Mouse (Mus musculus) heart, embryonic 12.5 days (tissue): Measurements from ENCODE around the gene Stat4. TPM values are rescaled to one million over a fixed set of nuclear protein-coding genes. Genes with fewer than 3 reads are reported as not detected.

Experiments
- ATAC-seq: fragments of 200-750 bp; cut with Nextera tagmentation; 2 replicates; pipeline ENCODE4 v1.8.0; 2017; ENCODE audit warnings: moderate TSS enrichment, moderate library complexity; ENCODE audit not compliant: insufficient number of reproducible peaks, low FRiP score
- H3K27ac ChIP-seq: fragments of 300-500 bp; sonication (generic); 2 replicates; pipeline ENCODE4 v1.5.1; 2016; ENCODE audit warnings: mild to moderate bottlenecking, moderate library complexity; ENCODE audit not compliant: poor library complexity, severe bottlenecking
- H3K27me3 ChIP-seq: fragments of 300-500 bp; sonication (generic); replicated peaks from 2 replicates; pipeline ENCODE4 v1.6.1; 2016; ENCODE audit warnings: mild to moderate bottlenecking, moderate library complexity
- H3K36me3 ChIP-seq: fragments of 300-500 bp; sonication (generic); 2 replicates; pipeline ENCODE4 v1.6.1; 2016; ENCODE audit warnings: mild to moderate bottlenecking, moderate library complexity
- H3K4me1 ChIP-seq: fragments of 300-500 bp; sonication (generic); replicated peaks from 2 replicates; pipeline ENCODE4 v1.6.1; 2016; ENCODE audit warnings: mild to moderate bottlenecking
- H3K4me2 ChIP-seq: fragments of 300-500 bp; sonication (generic); 2 replicates; pipeline ENCODE4 v1.6.1; 2016; ENCODE audit warnings: mild to moderate bottlenecking, moderate library complexity
- H3K4me3 ChIP-seq: fragments of 300-500 bp; sonication (generic); 2 replicates; pipeline ENCODE4 v1.5.1; 2016; ENCODE audit warnings: mild to moderate bottlenecking
- H3K9ac ChIP-seq: fragments of 300-500 bp; sonication (generic); 2 replicates; pipeline ENCODE4 v1.6.1; 2016; ENCODE audit warnings: mild to moderate bottlenecking, moderate library complexity
- H3K9me3 ChIP-seq: fragments of 300-500 bp; sonication (generic); replicated peaks from 2 replicates; pipeline ENCODE4 v1.6.1; 2016; ENCODE audit warnings: mild to moderate bottlenecking, moderate library complexity
- WGBS: fragments of 180-500 bp; shearing (Covaris S2); methylation state at CpG from one replicate; pipeline ENCODE4 v1.1.7; 2016; 5-methylcytosine and 5-hydroxymethylcytosine counted together
- polyA plus RNA-seq: library from polyadenylated mRNA; unstranded; fragments of >200 nt; fragmentation: Nextera tagmentation; extraction: Ambion mirVana; gene quantifications from 2 replicates; pipeline ENCODE4 v1.2.1, GENCODE M21; 2016

The Stat4 gene
- polyA plus RNA-seq, 1 experiment from 2014 or later, result 2.6 TPM

- ATAC-seq, result no peak
- Histone ChIP-seq H3K36me3 (no peaks in the 10 kb centered on the region), H3K4me1 (0 out of 2 replicates have a peak, but pooled peaks cover 2% of the 10 kb centered on the region), H3K27ac (no peak overlapping the region), H3K4me3 (no peak overlapping the region), H3K9ac (no peak overlapping the region), H3K27me3 (no peaks in the 10 kb centered on the region), H3K4me2 (no peak overlapping the region), H3K9me3 (no peaks in the 10 kb centered on the region)
- WGBS, result 86% methylated on average over 11 of the region's 11 CpGs
These were observed 120.3 kb downstream of the Stat4 start for GRCm38 (mm10) chr1:52107206-52107605.

GRCm38 (mm10) chr1:52111217-52111616 lies 124.3 kb downstream of the Stat4 start:
- no peak for ATAC-seq
- H3K9ac ChIP-seq, result no peak overlapping the region
- H3K27me3 ChIP-seq, result no peaks in the 10 kb centered on the region
- peaks cover 8% of the 10 kb centered on the region for H3K4me1 ChIP-seq
- no peak overlapping the region for H3K27ac ChIP-seq
- no peak overlapping the region for H3K4me3 ChIP-seq
- H3K36me3 ChIP-seq, result no peaks in the 10 kb centered on the region
- H3K4me2 ChIP-seq, result no peak overlapping the region
- WGBS, result 39% methylated on average over 3 of the region's 3 CpGs
- H3K9me3 ChIP-seq, result no peaks in the 10 kb centered on the region

GRCm38 (mm10) chr1:52112301-52112700 lies 125.4 kb downstream of the Stat4 start:
- 77% methylated on average over 1 of the region's 1 CpGs for WGBS
- H3K27ac ChIP-seq, result no peak overlapping the region

GRCm38 (mm10) chr1:52113067-52113665 lies 126.2 kb downstream of the Stat4 start:
- no peaks in the 10 kb centered on the region for H3K36me3 ChIP-seq
- 23% methylated on average over 7 of the region's 7 CpGs for WGBS
- peaks cover 8% of the 10 kb centered on the region for H3K4me1 ChIP-seq
- peak overlapping the region; percentile 39 for H3K4me3 ChIP-seq
- ATAC-seq, result peak; percentile 16
- H3K27ac ChIP-seq, result peak overlapping the region; percentile 81
- H3K4me2 ChIP-seq, result peak overlapping the region; percentile 70
- peak overlapping the region; percentile 60 for H3K9ac ChIP-seq
- no peaks in the 10 kb centered on the region for H3K27me3 ChIP-seq
- no peaks in the 10 kb centered on the region for H3K9me3 ChIP-seq

More at GRCm38 (mm10) chr1:52112301-52112700, 125.4 kb downstream of the Stat4 start:
- H3K9ac ChIP-seq, result no peak overlapping the region
- H3K4me3 ChIP-seq, result no peak overlapping the region
- peaks cover 8% of the 10 kb centered on the region for H3K4me1 ChIP-seq
- no peaks in the 10 kb centered on the region for H3K36me3 ChIP-seq
- no peak for ATAC-seq
- H3K9me3 ChIP-seq, result no peaks in the 10 kb centered on the region
- no peak overlapping the region for H3K4me2 ChIP-seq
- no peaks in the 10 kb centered on the region for H3K27me3 ChIP-seq

- H3K4me3 ChIP-seq, result peak overlapping the region; percentile 39
- peak overlapping the region; percentile 60 for H3K9ac ChIP-seq
- peaks cover 8% of the 10 kb centered on the region for H3K4me1 ChIP-seq
- peak; percentile 96 for ATAC-seq
- H3K27me3 ChIP-seq, result no peaks in the 10 kb centered on the region
- H3K27ac ChIP-seq, result peak overlapping the region; percentile 81
- under 1% methylated on average over 32 of the region's 32 CpGs for WGBS
- H3K4me2 ChIP-seq, result peak overlapping the region; percentile 70
- H3K9me3 ChIP-seq, result no peaks in the 10 kb centered on the region
- no peaks in the 10 kb centered on the region for H3K36me3 ChIP-seq
These were observed 126.7 kb downstream of the Stat4 start for GRCm38 (mm10) chr1:52113666-52114069.

GRCm38 (mm10) chr1:52116441-52116840 lies 129.5 kb downstream of the Stat4 start:
- Histone ChIP-seq H3K27me3 (no peaks in the 10 kb centered on the region), H3K27ac (no peak overlapping the region), H3K4me2 (no peak overlapping the region), H3K36me3 (no peaks in the 10 kb centered on the region), H3K9ac (no peak overlapping the region), H3K9me3 (no peaks in the 10 kb centered on the region), H3K4me1 (peaks cover 14% of the 10 kb centered on the region), H3K4me3 (no peak overlapping the region)
- no peak for ATAC-seq
- WGBS, result 69% methylated on average over 3 of the region's 3 CpGs

- H3K36me3 ChIP-seq, result no peaks in the 10 kb centered on the region; the same call in 1 of the 2 replicates
- no peak overlapping the region for H3K4me2 ChIP-seq
- H3K9ac ChIP-seq, result no peak overlapping the region
- no peak overlapping the region for H3K27ac ChIP-seq
- WGBS, result 79% methylated on average over 1 of the region's 1 CpGs
- peaks cover 14% of the 10 kb centered on the region for H3K4me1 ChIP-seq
- H3K27me3 ChIP-seq, result no peaks in the 10 kb centered on the region
- no peak overlapping the region for H3K4me3 ChIP-seq
- no peak for ATAC-seq
- H3K9me3 ChIP-seq, result no peaks in the 10 kb centered on the region
These were observed 130.8 kb downstream of the Stat4 start for GRCm38 (mm10) chr1:52117777-52118176.

GRCm38 (mm10) chr1:52118860-52119591 lies 132.1 kb downstream of the Stat4 start, which contains the start of gene Stat1:
Gene Stat1 (plus strand): TSS chr1:52119440.
- peak within 1 kb of the TSS; percentile 99 for H3K4me2 ChIP-seq
- peak; percentile 97 for ATAC-seq
- WGBS, result 4% methylated on average over 37 of the region's 37 CpGs
- peak within 1 kb of the TSS; percentile 61 for H3K27ac ChIP-seq
- H3K27me3 ChIP-seq, result no peaks in the 10 kb centered on the region
- H3K9me3 ChIP-seq, result no peaks in the 10 kb centered on the region
- H3K36me3 ChIP-seq, result peaks cover 4% of the 10 kb centered on the region; the same call in 1 of the 2 replicates
- peak within 1 kb of the TSS; percentile 95 for H3K4me3 ChIP-seq
- peak within 1 kb of the TSS; percentile 87 for H3K9ac ChIP-seq
- H3K4me1 ChIP-seq, result peaks cover 9% of the 10 kb centered on the region; the same call in 1 of the 2 replicates

- Histone ChIP-seq H3K4me1 (peaks cover 9% of the 10 kb centered on the region; the same call in 1 of the 2 replicates), H3K27ac (peak overlapping the region; percentile 59), H3K9me3 (no peaks in the 10 kb centered on the region), H3K9ac (peak overlapping the region; percentile 87), H3K4me3 (peak overlapping the region; percentile 95), H3K27me3 (no peaks in the 10 kb centered on the region), H3K36me3 (peaks cover 4% of the 10 kb centered on the region; the same call in 1 of the 2 replicates), H3K4me2 (peak overlapping the region; percentile 99)
- ATAC-seq, result peak; percentile 30; the same call in 1 of the 2 replicates
- WGBS, result 0% methylated on average over 20 of the region's 20 CpGs
These were observed 132.7 kb downstream of the Stat4 start for GRCm38 (mm10) chr1:52119691-52120090.

- H3K27me3 ChIP-seq, result no peaks in the 10 kb centered on the region
These were observed 133.2 kb downstream of the Stat4 start for GRCm38 (mm10) chr1:52120191-52120590.

GRCm38 (mm10) chr1:52121052-52121451 lies 134.1 kb downstream of the Stat4 start:
- no peaks in the 10 kb centered on the region for H3K27me3 ChIP-seq
- ATAC-seq, result no peak
- no peaks in the 10 kb centered on the region for H3K9me3 ChIP-seq
- H3K36me3 ChIP-seq, result peaks cover 6% of the 10 kb centered on the region
- WGBS, result 83% methylated on average over 3 of the region's 3 CpGs
- no peak overlapping the region for H3K9ac ChIP-seq
- H3K4me1 ChIP-seq, result peaks cover 9% of the 10 kb centered on the region; the same call in 1 of the 2 replicates
- H3K4me3 ChIP-seq, result no peak overlapping the region
- no peak overlapping the region for H3K27ac ChIP-seq
- peak overlapping the region; percentile 99; the same call in 1 of the 2 replicates for H3K4me2 ChIP-seq

More at GRCm38 (mm10) chr1:52120191-52120590, 133.2 kb downstream of the Stat4 start:
- no peaks in the 10 kb centered on the region for H3K9me3 ChIP-seq
- peak overlapping the region; percentile 95 for H3K4me3 ChIP-seq
- H3K27ac ChIP-seq, result no peak overlapping the region
- peak overlapping the region; percentile 87 for H3K9ac ChIP-seq
- peaks cover 4% of the 10 kb centered on the region; the same call in 1 of the 2 replicates for H3K36me3 ChIP-seq
- ATAC-seq, result no peak
- peak overlapping the region; percentile 99 for H3K4me2 ChIP-seq
- peaks cover 9% of the 10 kb centered on the region; the same call in 1 of the 2 replicates for H3K4me1 ChIP-seq
- 26% methylated on average over 10 of the region's 10 CpGs for WGBS
